Mouse (Mus musculus): ENCODE measurements around the gene 4931406P16Rik.
"Not testable (repeated sequence)": the region's sequence is repeated elsewhere in the genome, so short reads cannot be mapped to it uniquely, and the experiment has no call there.

4931406P16Rik gene

GRCm38 (mm10) chr7:34206331-34206730, 107.0 kb downstream of the 4931406P16Rik start:
- DNase-seq, result no peak

- DNase-seq, result not testable (repeated sequence)
Measured at GRCm38 (mm10) chr7:34202147-34202546, 111.2 kb downstream of the 4931406P16Rik start.

GRCm38 (mm10) chr7:34200829-34201228, 112.5 kb downstream of the 4931406P16Rik start:
- DNase-seq, result no peak

- DNase-seq, result peak; percentile 16 to 19
Measured at GRCm38 (mm10) chr7:34198346-34198745, 115.0 kb downstream of the 4931406P16Rik start.

GRCm38 (mm10) chr7:34196132-34197128, 116.9 kb downstream of the 4931406P16Rik start, which contains the start of gene Pdcd2l:
TSS of gene Pdcd2l (minus strand) at chr7:34196661.
- DNase-seq, result peak; percentile 87 to 93

- DNase-seq, result no peak
Measured at GRCm38 (mm10) chr7:34195632-34196031, 117.7 kb downstream of the 4931406P16Rik start.

GRCm38 (mm10) chr7:34192825-34193224, 120.5 kb downstream of the 4931406P16Rik start:
- DNase-seq, result no peak

- DNase-seq, result no peak
Measured at GRCm38 (mm10) chr7:34189376-34189989, 123.9 kb downstream of the 4931406P16Rik start.

Data from kidney, adult 8-10 months (tissue).